Mouse (Mus musculus) kidney, postnatal 0 days (tissue): ENCODE results near the gene Ahcyl2. TPM values are rescaled to one million over a fixed set of nuclear protein-coding genes. Genes with fewer than 3 reads are reported as not detected.
A peak's percentile ranks its signal among the peaks of the same experiment; 100 is the strongest.

ENCODE experiments used
- ATAC-seq: fragments of 200-750 bp; cut with Nextera tagmentation; replicated peaks from 2 replicates; pipeline ENCODE4 v1.8.0; 2017; ENCODE audit warnings: low read depth, moderate number of reproducible peaks, moderate TSS enrichment, moderate library complexity; ENCODE audit not compliant: low FRiP score
- DNase-seq: peaks from one replicate; pipeline ENCODE4 v3.0.0-alpha.2; 2016; ENCODE audit warnings: low spot score
- H3K27ac ChIP-seq: fragments of 300-500 bp; sonication (generic); 2 replicates; pipeline ENCODE4 v1.5.1; 2014; ENCODE audit warnings: mild to moderate bottlenecking
- H3K27me3 ChIP-seq: fragments of 300-500 bp; sonication (generic); 2 replicates; pipeline ENCODE4 v1.6.1; 2014; ENCODE audit warnings: low read length, mixed read lengths; ENCODE audit not compliant: insufficient read depth
- H3K36me3 ChIP-seq: fragments of 300-500 bp; sonication (generic); 2 replicates; pipeline ENCODE4 v1.6.1; 2014; ENCODE audit warnings: low read length, mixed read lengths; ENCODE audit not compliant: insufficient read depth
- H3K4me1 ChIP-seq: fragments of 300-500 bp; sonication (generic); replicated peaks from 2 replicates; pipeline ENCODE4 v1.6.1; 2014; ENCODE audit warnings: antibody characterized with exemption, low read length, mixed read lengths; ENCODE audit not compliant: insufficient read depth
- H3K4me2 ChIP-seq: fragments of 300-500 bp; sonication (generic); 2 replicates; pipeline ENCODE4 v1.6.1; 2014; ENCODE audit warnings: mild to moderate bottlenecking, low read length, moderate library complexity, mixed read lengths
- H3K4me3 ChIP-seq: fragments of 300-500 bp; sonication (generic); replicated peaks from 2 replicates; pipeline ENCODE4 v1.5.1; 2014; ENCODE audit warnings: low read depth, low read length
- H3K9ac ChIP-seq: fragments of 300-500 bp; sonication (generic); 2 replicates; pipeline ENCODE4 v1.6.1; 2014; ENCODE audit warnings: low read depth, low read length
- H3K9me3 ChIP-seq: fragments of 300-500 bp; sonication (generic); replicated peaks from 2 replicates; pipeline ENCODE4 v1.6.1; 2016; ENCODE audit warnings: low read length, inconsistent platforms, mixed read lengths
- CTCF ChIP-seq: IDR thresholded peaks from 2 replicates; pipeline ENCODE4 v1.5.1; 2016; ENCODE audit warnings: antibody characterized with exemption, low read depth, mild to moderate bottlenecking, moderate library complexity
- WGBS: fragments of 180-500 bp; shearing (Covaris S2); extraction: QIAGEN DNeasy Blood & Tissue Kit; methylation state at CpG from one replicate; pipeline ENCODE4 v1.1.7; 2014; 5-methylcytosine and 5-hydroxymethylcytosine counted together
- polyA plus RNA-seq: library from polyadenylated mRNA; unstranded; fragments of >200 nt; fragmentation: Nextera tagmentation; extraction: Ambion mirVana; gene quantifications from 2 replicates; pipeline ENCODE4 v1.2.1, GENCODE M21; 2015

Ahcyl2 gene
- polyA plus RNA-seq, 1 experiment from 2014 or later: 18.7 TPM

GRCm38 (mm10) chr6:29838531-29838930 is 70.7 kb downstream of the Ahcyl2 start:
- no peak for TF ChIP-seq CTCF
- H3K27ac ChIP-seq: no peak overlapping the region
- H3K4me1 ChIP-seq: no peaks in the 10 kb centered on the region
- DNase-seq (no peak), ATAC-seq (no peak)
- no peaks in the 10 kb centered on the region for H3K27me3 ChIP-seq
- no peak overlapping the region for H3K4me3 ChIP-seq
- no peak overlapping the region for H3K9ac ChIP-seq
- WGBS: 86% methylated on average over 3 of the region's 3 CpGs
- no peaks in the 10 kb centered on the region for H3K9me3 ChIP-seq
- H3K4me2 ChIP-seq: no peak overlapping the region
- H3K36me3 ChIP-seq: no peaks in the 10 kb centered on the region

- no peaks in the 10 kb centered on the region for H3K4me1 ChIP-seq
- no peak for TF ChIP-seq CTCF
- H3K27me3 ChIP-seq: no peaks in the 10 kb centered on the region
- no peak overlapping the region for H3K27ac ChIP-seq
- WGBS: 92% methylated on average over 1 of the region's 1 CpGs
- no peak for ATAC-seq
- no peaks in the 10 kb centered on the region for H3K36me3 ChIP-seq
- H3K9me3 ChIP-seq: no peaks in the 10 kb centered on the region
- no peak for DNase-seq
- no peak overlapping the region for H3K4me3 ChIP-seq
- H3K9ac ChIP-seq: no peak overlapping the region
- H3K4me2 ChIP-seq: no peak overlapping the region
These were observed 72.2 kb downstream of the Ahcyl2 start for GRCm38 (mm10) chr6:29840008-29840407.

GRCm38 (mm10) chr6:29841461-29841860 is 73.7 kb downstream of the Ahcyl2 start:
- Histone ChIP-seq H3K4me2 (no peak overlapping the region), H3K4me1 (no peaks in the 10 kb centered on the region), H3K9me3 (no peaks in the 10 kb centered on the region), H3K9ac (no peak overlapping the region), H3K4me3 (no peak overlapping the region), H3K27me3 (no peaks in the 10 kb centered on the region), H3K36me3 (no peaks in the 10 kb centered on the region), H3K27ac (no peak overlapping the region)
- 88% methylated on average over 2 of the region's 2 CpGs for WGBS
- no peak for ATAC-seq
- DNase-seq: no peak
- TF ChIP-seq CTCF: no peak

GRCm38 (mm10) chr6:29847643-29848166 is 79.9 kb downstream of the Ahcyl2 start:
- H3K27ac ChIP-seq: peak overlapping the region; percentile 75
- peak; percentile 81 for ATAC-seq

GRCm38 (mm10) chr6:29848808-29849207 is 81.0 kb downstream of the Ahcyl2 start:
- Histone ChIP-seq H3K4me3 (no peak overlapping the region), H3K27me3 (no peaks in the 10 kb centered on the region), H3K36me3 (no peaks in the 10 kb centered on the region), H3K9ac (no peak overlapping the region), H3K4me1 (0 out of 2 replicates have a peak, but pooled peaks cover 3% of the 10 kb centered on the region), H3K27ac (peak overlapping the region; percentile 75), H3K4me2 (no peak overlapping the region), H3K9me3 (no peaks in the 10 kb centered on the region)
- TF ChIP-seq CTCF: no peak
- ATAC-seq (peak; percentile 72), DNase-seq (peak; percentile 60)
- 38% methylated on average over 3 of the region's 3 CpGs for WGBS

More at GRCm38 (mm10) chr6:29847643-29848166, 79.9 kb downstream of the Ahcyl2 start:
- Histone ChIP-seq H3K9ac (no peak overlapping the region), H3K4me2 (no peak overlapping the region), H3K4me3 (no peak overlapping the region), H3K4me1 (0 out of 2 replicates have a peak, but pooled peaks cover 3% of the 10 kb centered on the region), H3K9me3 (no peaks in the 10 kb centered on the region), H3K36me3 (no peaks in the 10 kb centered on the region), H3K27me3 (no peaks in the 10 kb centered on the region)
- no peak for DNase-seq
- TF ChIP-seq CTCF: no peak
- 66% methylated on average over 5 of the region's 5 CpGs for WGBS

GRCm38 (mm10) chr6:29850096-29850495 is 82.3 kb downstream of the Ahcyl2 start:
- DNase-seq (no peak), ATAC-seq (no peak)
- 0 out of 2 replicates have a peak, but pooled peaks cover 3% of the 10 kb centered on the region for H3K4me1 ChIP-seq
- TF ChIP-seq CTCF: no peak
- H3K9ac ChIP-seq: no peak overlapping the region
- no peaks in the 10 kb centered on the region for H3K36me3 ChIP-seq
- H3K9me3 ChIP-seq: no peaks in the 10 kb centered on the region
- 96% methylated on average over 1 of the region's 1 CpGs for WGBS
- no peak overlapping the region for H3K4me2 ChIP-seq
- H3K27ac ChIP-seq: no peak overlapping the region
- H3K4me3 ChIP-seq: no peak overlapping the region
- no peaks in the 10 kb centered on the region for H3K27me3 ChIP-seq

- WGBS: 56% methylated on average over 2 of the region's 2 CpGs
These were observed 82.9 kb downstream of the Ahcyl2 start for GRCm38 (mm10) chr6:29850747-29851146.

More at GRCm38 (mm10) chr6:29850747-29851146, 82.9 kb downstream of the Ahcyl2 start:
- ATAC-seq (no peak), DNase-seq (no peak)
- H3K4me1 ChIP-seq: 0 out of 2 replicates have a peak, but pooled peaks cover 3% of the 10 kb centered on the region
- no peaks in the 10 kb centered on the region for H3K36me3 ChIP-seq
- H3K27me3 ChIP-seq: no peaks in the 10 kb centered on the region
- no peak overlapping the region for H3K27ac ChIP-seq
- no peak overlapping the region for H3K4me3 ChIP-seq
- no peak for TF ChIP-seq CTCF
- no peak overlapping the region for H3K4me2 ChIP-seq
- no peak overlapping the region for H3K9ac ChIP-seq
- H3K9me3 ChIP-seq: no peaks in the 10 kb centered on the region
